Mouse (Mus musculus) left cerebral cortex, adult 8-10 months (tissue): ENCODE data around the gene Lrp6. TPM values are rescaled to one million over a fixed set of nuclear protein-coding genes. Genes with fewer than 3 reads are reported as not detected.

Source experiments
- DNase-seq, 2 experiments: peaks; one replicate each; pipeline ENCODE4 v3.0.0; 2022; ENCODE audit warnings: low spot score in 2 of 2
- total RNA-seq, 4 experiments: library from RNA; stranded (reverse); gene quantifications; 2 replicates each; pipeline ENCODE4 v1.2.4; 2022

Lrp6 gene
- total RNA-seq, 4 experiments from 2014 or later, result 45.9 to 47.0 (median 46.4) TPM

DNA sequence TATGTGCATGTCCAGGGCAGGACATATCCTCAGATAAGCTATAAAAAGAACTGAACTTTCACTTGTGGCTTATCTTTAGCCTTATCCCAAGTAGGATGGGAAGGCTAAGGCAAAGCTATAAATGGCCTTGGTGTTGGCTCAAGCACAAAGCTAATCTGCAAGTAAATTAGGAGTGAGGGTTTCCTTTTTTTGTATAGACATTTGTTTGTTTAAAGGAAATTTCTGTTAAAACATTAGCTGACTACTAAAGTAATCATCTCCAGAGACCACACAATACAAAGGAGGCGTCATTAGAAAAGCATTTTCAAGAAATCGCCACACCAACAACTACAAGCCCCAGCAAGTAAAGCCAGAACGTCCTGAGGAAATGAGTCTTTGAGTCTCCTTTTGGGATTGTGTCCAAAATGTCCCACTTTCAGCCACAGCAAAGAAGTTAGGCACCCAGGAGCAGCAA, 8.6 kb upstream of the Lrp6 start:
- DNase-seq, result no peak

DNA sequence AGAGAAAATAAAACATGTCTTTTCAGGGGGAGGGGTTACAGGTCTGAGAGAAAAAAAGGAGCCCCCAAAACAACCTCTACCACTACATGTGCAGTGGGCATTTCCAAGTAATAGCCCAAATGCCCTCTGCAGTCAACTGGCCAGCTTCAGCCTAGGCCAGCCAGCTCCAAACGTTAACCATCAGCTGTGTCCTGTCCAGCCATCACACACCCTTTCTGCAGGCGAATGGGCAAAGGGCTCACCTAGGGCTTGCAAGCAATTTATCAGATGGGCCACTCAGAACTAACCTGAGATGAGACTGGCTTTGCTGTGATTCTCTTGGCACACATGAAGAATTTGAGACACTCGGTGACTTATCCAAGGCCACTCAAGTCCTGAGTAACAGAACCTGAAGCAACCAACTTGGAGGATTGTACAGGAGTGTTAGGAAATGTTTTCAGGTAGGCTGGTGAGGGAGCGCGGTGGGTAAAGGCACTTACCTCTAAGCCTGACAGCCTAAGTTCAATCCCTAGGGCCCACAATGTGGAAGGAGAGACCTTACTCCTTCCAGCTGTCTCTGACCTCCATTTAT, 1.3 kb upstream of the Lrp6 start:
- no peak for DNase-seq

DNA sequence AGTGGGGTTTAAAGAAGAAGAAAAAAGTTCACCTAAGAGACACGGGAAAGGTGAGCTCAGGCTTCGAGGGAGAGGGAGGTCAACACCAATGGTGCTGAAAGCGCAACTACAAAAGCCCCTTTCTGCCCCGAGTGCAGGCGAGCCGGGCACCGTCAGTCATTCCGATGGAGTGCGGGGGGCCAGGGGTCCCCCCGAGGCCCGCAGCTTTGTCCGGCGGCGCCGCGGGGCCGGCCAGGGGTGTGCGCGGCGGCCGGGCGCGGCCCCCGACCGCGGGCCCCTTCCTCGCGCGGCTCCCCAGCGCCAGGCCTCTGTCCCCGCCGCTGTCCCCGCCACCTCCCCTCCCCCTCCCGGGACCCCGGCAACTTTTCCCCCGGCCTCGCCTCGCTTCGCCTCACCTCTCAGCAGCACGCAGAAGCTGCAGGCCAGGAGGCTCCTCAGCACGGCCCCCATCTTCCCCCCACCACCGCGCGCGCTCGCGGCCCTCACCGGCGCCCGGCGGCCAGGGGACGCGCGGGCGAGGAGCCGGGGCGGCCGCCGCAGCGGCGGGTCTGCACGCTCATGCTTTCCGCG, 432 bp downstream of the Lrp6 start:
- DNase-seq, result no peak

- DNase-seq, result peak in 1 of 2 experiments; percentile 17
Measured at GRCm38 (mm10) chr6:134565606-134566247, 1.0 kb downstream of the Lrp6 start.

GRCm38 (mm10) chr6:134564539-134564938, 2.2 kb downstream of the Lrp6 start:
- no peak for DNase-seq

DNA sequence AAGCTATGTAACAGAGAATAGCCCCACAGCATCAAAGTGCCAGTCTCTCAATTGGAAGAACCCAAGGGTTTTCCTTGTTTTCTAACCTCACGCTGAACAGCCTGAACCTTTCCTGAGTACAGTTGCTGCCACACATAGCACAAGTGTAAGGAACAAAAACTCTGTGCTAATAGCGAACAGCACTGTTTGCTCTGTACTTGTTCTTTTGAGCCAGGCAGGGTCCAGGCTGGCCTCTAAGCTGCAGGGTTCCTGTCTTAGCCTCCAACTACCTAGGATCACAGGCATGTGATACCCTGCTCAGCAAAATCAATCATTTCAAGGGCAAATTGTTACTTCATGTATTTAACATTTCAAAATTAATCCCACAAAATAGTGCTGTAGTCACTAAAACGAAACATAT, 7.1 kb downstream of the Lrp6 start:
- DNase-seq, result no peak

- DNase-seq, result no peak
Measured at GRCm38 (mm10) chr6:134558546-134559129, 8.1 kb downstream of the Lrp6 start.

DNA sequence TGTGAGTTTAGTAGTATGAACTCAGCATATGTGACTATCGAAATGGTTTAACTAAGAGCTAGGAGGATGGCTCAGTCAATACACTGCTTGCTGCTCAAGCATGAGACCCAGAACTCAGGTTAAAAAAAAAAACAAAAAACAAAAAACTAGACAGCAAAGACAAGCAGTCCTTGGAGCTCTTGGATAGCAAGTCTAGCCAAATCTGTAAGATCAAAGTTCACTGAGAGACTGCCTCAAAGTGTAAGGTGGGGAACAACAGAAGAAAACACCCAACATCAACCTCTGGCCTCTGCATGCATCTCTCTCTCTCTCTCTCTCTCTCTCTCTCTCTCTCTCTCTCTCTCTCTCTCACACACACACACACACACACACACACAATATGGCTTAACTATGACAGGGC, 9.7 kb downstream of the Lrp6 start:
- no peak for DNase-seq

GRCm38 (mm10) chr6:134556185-134556950, 10.4 kb downstream of the Lrp6 start:
- DNase-seq, result no peak

GRCm38 (mm10) chr6:134555178-134555577, 11.6 kb downstream of the Lrp6 start:
- no peak for DNase-seq

GRCm38 (mm10) chr6:134554230-134554629, 12.5 kb downstream of the Lrp6 start:
- DNase-seq, result no peak

DNA sequence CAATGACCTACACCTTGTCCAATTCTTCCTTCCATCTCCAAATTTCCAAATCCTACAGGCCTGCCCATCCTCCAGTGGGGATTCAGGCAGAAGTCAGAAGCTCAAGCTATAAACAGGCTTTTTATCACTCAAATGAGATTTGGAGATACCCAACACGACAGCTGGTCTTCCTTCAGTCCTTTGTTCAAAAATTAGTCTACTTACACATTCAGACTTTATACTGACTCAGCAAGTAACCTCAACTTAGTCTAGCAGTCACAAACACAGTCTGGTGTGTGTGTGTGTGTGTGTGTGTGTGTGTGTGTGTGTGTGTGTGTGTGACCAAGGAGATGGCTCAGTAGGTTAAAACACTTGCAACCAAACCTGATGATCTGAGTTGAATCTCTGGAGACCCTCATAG, 15.8 kb downstream of the Lrp6 start:
- DNase-seq, result no peak

GRCm38 (mm10) chr6:134550396-134550795, 16.4 kb downstream of the Lrp6 start:
- no peak for DNase-seq

DNA sequence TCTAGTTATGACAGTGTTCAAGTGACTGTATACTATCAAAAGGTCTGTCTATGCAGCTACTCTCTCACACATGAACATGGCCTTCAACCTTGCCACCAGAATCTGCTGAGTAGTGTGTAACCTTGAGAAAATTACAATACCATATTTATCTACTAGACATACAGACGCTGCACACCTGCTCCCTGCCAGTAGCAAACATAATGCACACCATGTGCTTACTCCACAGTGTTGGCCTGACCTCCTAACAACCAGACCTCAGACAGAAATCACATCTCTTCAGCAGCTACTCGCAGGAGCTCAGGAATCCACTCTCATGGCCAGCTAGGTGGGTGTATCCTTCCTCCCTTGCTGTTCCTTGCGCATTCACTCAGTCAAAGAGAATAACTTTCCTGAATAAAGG, 21.9 kb downstream of the Lrp6 start:
- DNase-seq, result no peak

- DNase-seq, result no peak
Measured at GRCm38 (mm10) chr6:134544093-134544492, 22.7 kb downstream of the Lrp6 start.

DNA sequence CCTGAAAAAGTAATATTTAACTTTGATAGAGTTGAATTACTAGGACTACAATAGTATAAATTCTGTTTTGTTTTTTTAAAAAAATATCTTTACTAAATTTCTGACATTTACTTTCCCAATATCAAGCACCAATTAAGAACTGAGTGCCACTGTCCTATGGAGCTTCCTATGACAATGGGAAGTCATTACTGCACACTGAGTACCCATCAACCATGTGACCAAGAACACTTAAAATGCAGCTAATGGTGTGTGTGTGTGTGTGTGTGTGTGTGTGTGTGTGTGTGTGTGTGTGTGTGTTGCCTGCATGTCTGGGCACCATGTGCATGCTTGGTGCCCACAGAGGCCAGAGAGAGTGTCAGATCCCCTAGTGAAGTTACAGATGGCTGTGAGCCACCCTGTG, 23.2 kb downstream of the Lrp6 start:
- DNase-seq, result no peak

DNA sequence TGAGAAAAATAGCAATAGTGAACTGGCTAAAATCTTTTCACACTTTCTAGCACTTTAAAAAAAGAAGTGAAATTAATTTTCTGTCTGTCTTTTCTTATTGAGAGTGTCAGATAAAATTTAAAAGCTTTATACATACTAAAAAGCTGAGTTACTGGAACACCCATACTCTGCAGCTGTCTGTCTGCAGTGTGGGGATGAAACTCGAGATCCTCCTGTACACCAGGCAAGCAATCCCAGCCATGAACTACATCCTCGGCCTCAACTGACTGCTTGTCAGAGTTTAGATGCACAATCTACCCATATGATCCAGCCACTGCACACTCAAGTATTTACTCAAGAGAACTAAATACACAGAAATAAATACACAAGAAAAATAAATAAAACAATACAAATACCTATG, 24.4 kb downstream of the Lrp6 start:
- DNase-seq, result no peak

- no peak for DNase-seq
Measured at GRCm38 (mm10) chr6:134540161-134540560, 26.6 kb downstream of the Lrp6 start.

DNA sequence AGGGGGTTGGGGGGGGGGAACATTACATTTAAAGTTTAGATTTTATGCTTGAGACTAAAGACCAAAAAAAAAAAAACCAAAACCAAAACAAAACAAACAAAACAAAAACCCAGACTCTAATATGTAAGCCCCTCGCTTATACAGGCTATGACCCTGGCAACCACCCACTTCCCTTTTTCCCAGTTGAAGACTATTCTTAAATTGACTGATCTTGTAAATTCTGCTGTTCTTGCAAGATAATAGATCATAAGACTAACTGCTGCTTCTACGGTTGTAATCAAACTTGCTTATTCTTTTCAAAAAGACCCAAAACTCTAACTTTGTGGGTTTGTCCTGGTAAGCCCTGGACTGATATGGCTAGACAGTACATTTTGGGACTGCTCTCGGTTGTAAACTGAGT, 27.3 kb downstream of the Lrp6 start:
- no peak for DNase-seq

DNA sequence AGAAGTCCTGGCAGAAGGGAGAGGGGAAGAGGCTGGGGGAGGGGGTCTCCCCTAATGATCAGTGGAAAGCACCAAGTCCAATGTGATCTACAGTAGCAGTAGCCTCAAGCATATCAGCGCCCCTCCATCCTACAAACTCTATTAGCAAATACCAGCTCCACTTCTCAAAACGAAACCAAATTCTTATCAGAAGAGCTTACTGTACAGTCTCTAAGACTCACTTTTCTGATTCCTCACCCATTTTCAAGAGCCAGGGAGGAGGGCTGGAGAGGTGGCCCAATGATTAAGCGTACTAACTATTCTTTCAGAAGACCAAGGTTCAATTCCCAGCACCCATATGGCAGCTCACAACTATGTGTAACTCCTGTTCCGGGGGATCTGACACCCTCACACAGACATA, 28.0 kb downstream of the Lrp6 start:
- DNase-seq, result no peak

GRCm38 (mm10) chr6:134537461-134538117, 29.2 kb downstream of the Lrp6 start:
- DNase-seq, result no peak
